Mouse (Mus musculus) neutrophil, adult 5-6 weeks (primary cell): ENCODE measurements around the gene Psg17. TPM values are rescaled to one million over a fixed set of nuclear protein-coding genes. Genes with fewer than 3 reads are reported as not detected.
"Not testable (repeated sequence)": the region's sequence is repeated elsewhere in the genome, so short reads cannot be mapped to it uniquely, and the experiment has no call there.

Experiments used
- ATAC-seq: fragments of 151-379, 151-347 bp; 2 replicates; pipeline ENCODE4 v1.8.0; 2017; ENCODE audit warnings: mild to moderate bottlenecking, moderate TSS enrichment; ENCODE audit not compliant: insufficient number of reproducible peaks, poor library complexity, low FRiP score, severe bottlenecking; ENCODE audit errors: extremely low read depth
- total RNA-seq: library from RNA; stranded (forward); fragments of 200-1000 nt; gene quantifications from 2 replicates; pipeline ENCODE4 v1.2.3, GENCODE M21; 2017

Gene Psg17
- not detected in 2 replicates for total RNA-seq

DNA sequence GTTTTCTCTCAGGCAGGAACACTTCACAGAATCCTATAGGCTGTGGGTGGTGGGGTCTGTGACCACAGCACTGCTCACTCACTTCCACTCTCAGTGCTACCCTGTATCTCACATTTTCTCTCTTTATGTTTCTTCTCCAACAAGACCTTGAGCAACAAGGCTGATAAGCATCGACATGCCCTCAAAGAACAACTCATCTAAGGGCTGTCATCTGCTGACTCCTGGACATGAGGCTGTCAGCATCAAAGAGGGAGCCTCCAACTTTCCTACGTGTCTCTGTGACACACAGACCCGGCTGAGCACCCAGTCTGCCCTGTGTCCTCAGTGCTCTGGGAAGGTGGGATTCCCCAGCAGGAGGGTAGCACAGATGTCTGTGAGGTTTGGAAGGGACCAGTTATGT is at the start of gene Psg17:
TSS of gene Psg17 (minus strand) at position 101 of the 400 bp plus-strand sequence.
- ATAC-seq: no peak

- not testable (repeated sequence) for ATAC-seq
Measured at GRCm38 (mm10) chr7:18871031-18871430, 49.6 kb upstream of the Psg17 start, which contains the start of gene Pglyrp1. Gene Pglyrp1, plus strand, starts transcription at chr7:18871331.

- no peak for ATAC-seq
Measured at GRCm38 (mm10) chr7:18868491-18868890, 47.1 kb upstream of the Psg17 start.

- ATAC-seq: no peak
Measured at GRCm38 (mm10) chr7:18862801-18863200, 41.4 kb upstream of the Psg17 start.

DNA sequence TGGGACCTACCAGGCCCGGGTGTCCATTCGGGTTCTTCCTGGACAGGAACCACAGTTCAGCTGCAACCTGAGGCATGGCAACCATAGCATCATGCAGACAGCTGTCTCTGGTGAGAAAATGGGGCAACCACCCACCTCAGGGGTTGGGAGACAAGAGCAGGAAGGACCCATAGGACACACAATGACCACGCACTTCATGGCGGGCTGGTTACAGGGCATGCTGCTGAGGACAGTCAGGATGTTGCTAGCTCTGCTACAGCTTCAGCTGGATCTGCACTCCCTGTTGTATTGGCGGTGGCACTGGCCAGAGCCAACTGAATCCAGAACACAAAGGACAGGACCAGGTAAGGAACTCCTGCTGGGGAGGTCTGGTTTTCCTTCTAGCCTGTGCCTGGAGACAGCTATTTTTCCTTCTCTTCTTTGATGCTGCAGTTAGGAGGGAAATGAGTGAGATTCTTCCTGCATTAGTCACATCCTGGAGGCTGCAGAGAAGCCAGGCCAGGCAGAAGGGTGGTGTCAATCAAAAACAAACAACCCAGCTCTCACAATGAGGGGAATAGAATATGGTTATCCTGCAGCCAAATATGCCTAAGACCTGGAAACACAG is 37.0 kb upstream of the Psg17 start:
- no peak for ATAC-seq

DNA sequence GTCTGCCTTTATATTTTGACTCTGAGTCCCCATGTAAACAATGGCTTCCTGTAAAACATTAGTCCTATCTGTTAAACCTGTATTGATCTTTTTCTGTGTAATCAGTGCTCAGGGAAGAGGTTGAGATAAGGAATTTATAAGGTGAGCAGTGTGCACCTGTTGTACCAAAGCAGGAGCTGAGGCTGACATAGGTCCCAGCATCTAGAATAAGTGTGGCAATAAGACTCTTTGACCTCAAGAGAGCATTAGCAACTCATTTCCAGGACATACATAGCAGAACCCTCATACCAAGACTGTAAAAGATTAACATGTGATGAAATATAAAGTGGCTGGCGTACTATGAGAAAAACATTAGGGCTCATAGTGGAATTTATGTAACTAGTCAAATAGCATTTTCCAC is 27.0 kb upstream of the Psg17 start:
- ATAC-seq: no peak

GRCm38 (mm10) chr7:18844811-18845210 is 23.4 kb upstream of the Psg17 start:
- no peak for ATAC-seq

GRCm38 (mm10) chr7:18841174-18841567 is 19.8 kb upstream of the Psg17 start:
- ATAC-seq: no peak

- no peak for ATAC-seq
Measured at GRCm38 (mm10) chr7:18840386-18841173, 19.2 kb upstream of the Psg17 start.

DNA sequence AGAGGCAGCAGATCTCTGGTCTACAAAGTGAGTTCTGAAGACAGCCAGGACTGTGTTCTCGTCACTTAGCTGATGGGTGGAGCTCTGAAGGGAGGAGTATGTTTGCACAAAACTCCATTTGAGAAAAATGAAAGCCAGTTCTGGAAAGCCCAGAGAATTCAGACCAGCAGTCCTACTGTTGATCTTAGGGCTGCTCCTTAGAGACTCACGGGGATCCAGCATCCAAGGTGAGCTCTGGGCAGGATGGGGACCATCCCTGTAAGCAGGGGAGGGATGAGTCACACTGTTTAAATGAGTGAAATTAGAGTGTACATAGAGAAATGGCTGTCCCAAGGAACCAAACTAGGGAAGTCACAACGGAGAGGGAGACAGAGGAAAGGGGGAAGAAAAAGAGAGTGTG is 18.5 kb upstream of the Psg17 start, which contains the start of gene Mill2:
TSS of gene Mill2 (plus strand) at position 102 of the 400 bp plus-strand sequence.
- no peak for ATAC-seq

DNA sequence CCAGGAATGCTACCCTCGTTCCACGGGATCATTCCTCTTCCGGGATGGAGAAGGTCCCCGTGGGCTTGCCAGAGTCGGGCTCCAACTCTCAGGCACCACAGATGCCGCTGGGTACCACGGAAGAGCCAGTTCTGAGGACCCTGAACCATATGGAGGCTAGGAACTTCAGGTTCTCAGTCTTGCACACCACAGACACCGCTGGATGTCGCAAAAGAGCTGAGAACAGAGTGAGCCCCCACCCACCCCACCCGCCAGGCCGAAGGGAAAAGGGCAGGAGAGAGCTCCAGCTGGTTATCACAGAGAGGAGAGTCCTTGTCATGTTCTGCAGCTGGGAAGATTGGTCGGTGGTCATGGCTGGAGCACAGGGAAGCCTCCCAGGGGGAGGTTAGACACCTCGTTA is 10.9 kb upstream of the Psg17 start:
- no peak for ATAC-seq

- no peak for ATAC-seq
Measured at GRCm38 (mm10) chr7:18829545-18829944, 8.1 kb upstream of the Psg17 start.

GRCm38 (mm10) chr7:18828592-18828991 is 7.2 kb upstream of the Psg17 start:
- no peak for ATAC-seq

DNA sequence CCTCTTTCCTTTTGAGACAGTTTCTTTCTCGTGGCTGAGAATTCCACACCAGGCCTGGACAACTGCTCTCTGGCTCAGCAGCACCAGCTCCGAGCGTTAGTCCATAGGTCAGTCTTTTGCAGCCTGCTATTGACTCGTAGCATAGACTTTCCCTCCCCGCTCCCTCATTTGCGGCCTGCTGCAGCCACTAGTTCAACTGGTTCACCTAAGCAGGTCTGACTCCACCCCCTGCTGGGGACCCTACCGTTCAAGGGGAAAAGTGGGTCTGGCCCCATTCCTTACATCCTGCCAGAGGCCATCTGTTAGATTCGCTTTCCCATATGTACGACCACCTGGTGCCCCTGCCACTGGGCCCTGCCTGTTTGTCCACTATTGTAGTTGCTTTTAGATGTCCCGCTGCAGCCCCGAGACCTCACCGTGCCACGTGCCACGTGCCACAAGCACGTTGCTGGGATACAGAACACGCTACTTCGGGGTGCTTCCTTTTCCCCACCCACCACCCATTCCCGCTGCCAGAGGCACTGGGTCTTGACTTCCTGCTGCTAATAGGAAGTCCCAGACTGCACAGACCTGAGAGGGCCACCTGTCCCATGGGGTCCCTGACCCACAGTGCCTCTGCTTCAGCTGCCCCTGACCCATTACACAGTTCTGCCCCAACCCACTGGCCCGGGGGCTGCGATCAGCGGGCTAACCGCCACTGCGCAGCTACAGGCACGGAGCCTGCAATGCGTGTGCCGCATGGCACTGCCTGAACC is 6.6 kb upstream of the Psg17 start:
- ATAC-seq: no peak

DNA sequence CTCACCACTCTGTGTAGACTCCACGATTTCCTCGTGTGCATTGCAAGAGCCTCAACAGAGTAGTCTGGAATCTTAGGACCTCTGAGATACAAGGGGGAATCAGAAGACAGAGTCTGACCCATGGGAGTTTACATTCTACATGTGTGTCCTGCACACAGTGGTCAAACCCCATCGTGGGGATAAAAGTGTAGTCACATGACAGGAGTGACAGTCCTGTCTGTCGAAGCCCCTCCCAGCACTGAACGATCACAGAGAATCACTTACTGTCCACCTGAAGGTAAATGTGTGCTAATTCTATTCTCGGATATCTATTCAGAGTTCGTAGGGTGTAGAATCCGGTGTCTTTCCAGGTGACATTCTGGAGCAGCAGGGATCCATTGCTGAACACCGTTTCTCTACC is 3.1 kb downstream of the Psg17 start:
- no peak for ATAC-seq

DNA sequence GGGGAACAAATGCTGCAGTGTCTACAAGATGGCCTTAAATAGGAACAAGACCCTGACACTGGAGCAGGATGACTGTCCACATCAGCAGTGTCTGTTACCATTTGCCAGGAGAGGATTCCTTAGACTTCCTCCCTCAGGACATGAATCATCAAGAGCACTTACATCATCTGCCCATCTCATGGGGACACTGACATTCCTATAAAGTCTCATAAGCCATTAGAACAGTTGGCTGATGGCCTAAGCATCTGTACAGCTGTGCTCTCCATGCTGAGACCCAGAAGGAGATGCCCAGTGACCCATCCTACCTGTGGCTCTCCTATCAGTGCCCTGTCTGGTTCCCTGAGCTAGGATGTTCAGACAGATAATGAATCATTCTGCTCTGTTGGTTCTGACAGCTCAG is 17.9 kb downstream of the Psg17 start:
- ATAC-seq: no peak

GRCm38 (mm10) chr7:18799129-18799528 is 22.3 kb downstream of the Psg17 start:
- ATAC-seq: no peak

GRCm38 (mm10) chr7:18798420-18798819 is 23.0 kb downstream of the Psg17 start, which contains the start of gene Psg19:
Gene Psg19, minus strand, starts transcription at chr7:18798520.
- no peak for ATAC-seq

DNA sequence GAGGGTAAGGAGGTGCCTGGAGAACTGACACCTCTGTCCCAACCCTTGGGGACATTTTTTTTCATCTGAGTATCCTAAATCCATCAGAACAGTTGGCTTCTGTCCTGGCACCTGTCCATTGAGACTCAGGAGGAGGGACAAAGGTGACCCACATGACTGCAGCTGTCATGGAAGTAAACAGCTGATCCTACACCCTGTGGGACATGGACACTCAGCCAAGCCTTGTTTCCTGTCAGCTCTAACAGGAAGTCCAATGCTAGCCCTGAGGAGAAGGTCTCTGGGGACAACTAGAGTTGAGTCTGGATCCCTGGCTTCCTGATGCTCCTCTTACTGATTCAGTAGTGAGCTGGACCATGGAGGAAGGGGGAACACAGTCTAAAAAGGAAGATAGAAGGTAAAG is 30.7 kb downstream of the Psg17 start:
- ATAC-seq: not testable (repeated sequence)

DNA sequence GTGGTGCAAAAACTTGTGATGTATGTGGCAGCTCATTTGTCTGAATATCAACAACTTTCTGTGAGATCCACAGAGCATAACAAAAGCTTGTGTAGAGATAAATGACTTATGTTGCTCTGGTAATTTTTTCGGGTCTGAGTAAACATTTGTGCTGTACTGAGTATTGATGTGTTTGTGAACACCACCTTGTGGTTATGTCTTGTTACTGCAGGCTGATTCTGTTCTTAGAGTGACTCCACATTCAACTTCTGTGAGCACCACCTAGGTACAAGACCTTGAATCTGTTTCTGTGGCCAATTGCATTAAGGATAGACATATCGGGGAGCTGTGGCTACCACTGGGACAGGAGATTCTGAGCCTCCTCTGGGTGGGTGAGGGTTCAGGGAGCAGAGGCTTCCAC is 40.1 kb downstream of the Psg17 start:
- not testable (repeated sequence) for ATAC-seq
